Mouse (Mus musculus): ENCODE data around the gene Bicc1. TPM values are rescaled to one million over a fixed set of nuclear protein-coding genes. Genes with fewer than 3 reads are reported as not detected.

Gene Bicc1
- total and polyA plus RNA-seq, 3 experiments, result not detected

GRCm38 (mm10) chr10:71019836-71020235, 139.7 kb downstream of the Bicc1 start:
- Histone ChIP-seq H3K79me2 (ENCODE audit: control insufficient read depth, insufficient read depth, low read length, poor library complexity) (no peaks in the 10 kb centered on the region), H3K27ac (ENCODE audit: control insufficient read depth, low read depth, low read length) (no peak overlapping the region), H3K4me1 (ENCODE audit: control insufficient read depth in 1 of 2, insufficient read depth in 2 of 2, low read length in 2 of 2) (no peaks in the 10 kb centered on the region), H3K9me3 (replicated peaks; ENCODE audit: insufficient read depth, low read length) (no peaks in the 10 kb centered on the region), H3K36me3 (ENCODE audit: control insufficient read depth in 1 of 2, insufficient read depth in 2 of 2, low read length in 2 of 2) (no peaks in the 10 kb centered on the region), H3K4me3 (ENCODE audit: control insufficient read depth in 1 of 2, insufficient read depth in 1 of 2, low read depth in 2 of 2, low read length in 2 of 2) (no peak overlapping the region), H3K9ac (ENCODE audit: control insufficient read depth, low read depth, low read length, poor library complexity, severe bottlenecking) (no peak overlapping the region), H3K27me3 (ENCODE audit: control insufficient read depth in 1 of 2, insufficient read depth in 2 of 2, low read length in 2 of 2) (no peaks in the 10 kb centered on the region)
- DNase-seq (ENCODE audit: low read depth, low spot score), result no peak
- no peak for TF ChIP-seq GATA1 (IDR thresholded peaks at IDR 0.05; ENCODE audit: low read depth, low read length)
- TF ChIP-seq GABPA (IDR thresholded peaks at IDR 0.05; ENCODE audit: low read depth, low read length), result no peak
- TF ChIP-seq BHLHE40 (IDR thresholded peaks at IDR 0.05; ENCODE audit: borderline replicate concordance, low read depth, low read length), result no peak
- no peak for TF ChIP-seq TAL1 (IDR thresholded peaks at IDR 0.05; ENCODE audit: low read length)
- no peak for TF ChIP-seq RCOR1 (IDR thresholded peaks at IDR 0.05; ENCODE audit: low read depth, low read length)
- no peak for TF ChIP-seq CHD1 (IDR thresholded peaks at IDR 0.05; ENCODE audit: low read depth, low read length)
- TF ChIP-seq MEF2A (IDR thresholded peaks at IDR 0.05; ENCODE audit: extremely low read depth, insufficient replicate concordance, low read depth, low read length, poor library complexity, severe bottlenecking), result no peak
- TF ChIP-seq NELFE (IDR thresholded peaks at IDR 0.05; ENCODE audit: low read depth, low read length), result no peak

GRCm38 (mm10) chr10:71009771-71010496, 149.6 kb downstream of the Bicc1 start:
- no peaks in the 10 kb centered on the region for H3K4me1 ChIP-seq (ENCODE audit: control insufficient read depth in 1 of 2, insufficient read depth in 2 of 2, low read length in 2 of 2)
- no peak overlapping the region for H3K4me3 ChIP-seq (ENCODE audit: control insufficient read depth in 1 of 2, insufficient read depth in 1 of 2, low read depth in 2 of 2, low read length in 2 of 2)
- H3K9me3 ChIP-seq (replicated peaks; ENCODE audit: insufficient read depth, low read length), result no peaks in the 10 kb centered on the region
- no peaks in the 10 kb centered on the region for H3K27me3 ChIP-seq (ENCODE audit: control insufficient read depth in 1 of 2, insufficient read depth in 2 of 2, low read length in 2 of 2)
- H3K79me2 ChIP-seq (ENCODE audit: control insufficient read depth, insufficient read depth, low read length, poor library complexity), result no peaks in the 10 kb centered on the region
- no peak overlapping the region for H3K27ac ChIP-seq (ENCODE audit: control insufficient read depth, low read depth, low read length)
- no peaks in the 10 kb centered on the region for H3K36me3 ChIP-seq (ENCODE audit: control insufficient read depth in 1 of 2, insufficient read depth in 2 of 2, low read length in 2 of 2)
- TF ChIP-seq GATA1 (IDR thresholded peaks at IDR 0.05; ENCODE audit: low read depth, low read length) (no peak), MEF2A (IDR thresholded peaks at IDR 0.05; ENCODE audit: extremely low read depth, insufficient replicate concordance, low read depth, low read length, poor library complexity, severe bottlenecking) (no peak), MAZ (IDR thresholded peaks at IDR 0.05; ENCODE audit: low read depth, low read length) (no peak), ETS1 (IDR thresholded peaks at IDR 0.05; ENCODE audit: low read depth, low read length) (no peak), MXI1 (IDR thresholded peaks at IDR 0.05; ENCODE audit: low read depth, low read length) (no peak), BHLHE40 (IDR thresholded peaks at IDR 0.05; ENCODE audit: borderline replicate concordance, low read depth, low read length) (no peak), KAT2A (conservative IDR thresholded peaks at IDR 0.05; ENCODE audit: low read depth, low read length) (no peak), MAFK (IDR thresholded peaks at IDR 0.05; ENCODE audit: borderline replicate concordance, low read depth, low read length) (no peak), USF2 (IDR thresholded peaks at IDR 0.05; ENCODE audit: borderline replicate concordance in 1 of 2, insufficient read depth in 1 of 2, low read depth in 1 of 2, low read length in 2 of 2) (no peak), RAD21 (IDR thresholded peaks at IDR 0.05; ENCODE audit: low read depth, low read length) (no peak), ZKSCAN1 (IDR thresholded peaks at IDR 0.05; ENCODE audit: low read depth, low read length) (no peak), CTCF (IDR thresholded peaks at IDR 0.05 in 2 of 3, conservative IDR thresholded peaks at IDR 0.05 in 1 of 3; ENCODE audit: control insufficient read depth in 1 of 3, insufficient read depth in 1 of 3, low read depth in 2 of 3, low read length in 3 of 3, poor library complexity in 1 of 3, severe bottlenecking in 1 of 3) (no peak), JUND (IDR thresholded peaks at IDR 0.05; ENCODE audit: low read depth, low read length) (no peak), TAL1 (IDR thresholded peaks at IDR 0.05; ENCODE audit: low read length) (no peak), NELFE (IDR thresholded peaks at IDR 0.05; ENCODE audit: low read depth, low read length) (no peak), ELF1 (IDR thresholded peaks at IDR 0.05; ENCODE audit: low read depth, low read length) (no peak)
- no peak overlapping the region for H3K9ac ChIP-seq (ENCODE audit: control insufficient read depth, low read depth, low read length, poor library complexity, severe bottlenecking)
- DNase-seq (ENCODE audit: low read depth, low spot score), result no peak

Data from MEL (cell line).